Mouse (Mus musculus): Measurements from ENCODE around the gene Rbm25. TPM values are rescaled to one million over a fixed set of nuclear protein-coding genes. Genes with fewer than 3 reads are reported as not detected.

The Rbm25 gene
- polyA plus RNA-seq, 3 experiments from 2014 or later = 332 to 633 (median 429) TPM

DNA sequence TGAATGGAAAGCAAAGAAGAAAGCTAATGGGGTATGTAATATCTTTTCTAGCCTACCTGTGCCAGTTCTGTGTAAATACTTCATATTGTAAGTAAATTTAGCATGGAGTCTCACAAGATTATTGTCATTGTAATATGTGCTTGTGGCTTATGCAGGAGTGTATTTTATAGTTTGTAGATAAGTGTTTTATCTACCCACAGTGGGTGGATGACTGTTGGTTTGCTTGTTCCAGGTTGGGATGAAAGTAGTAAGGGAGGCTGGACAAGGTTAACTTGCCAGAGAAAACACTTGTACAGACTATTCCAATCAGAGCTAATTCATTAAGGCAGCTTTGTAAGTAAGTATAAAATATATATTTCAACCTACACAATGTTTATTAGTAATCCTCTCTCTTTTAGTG, 20.4 kb downstream of the Rbm25 start:
- ATAC-seq = no peak

- ATAC-seq = no peak
Measured at GRCm38 (mm10) chr12:83685466-83685865, 54.4 kb downstream of the Rbm25 start.

GRCm38 (mm10) chr12:83686575-83687350, 55.7 kb downstream of the Rbm25 start:
- no peak for ATAC-seq

GRCm38 (mm10) chr12:83687934-83688315, 56.9 kb downstream of the Rbm25 start, which contains the start of gene Psen1:
Gene Psen1 (plus strand): TSS chr12:83688152.
- ATAC-seq = peak; percentile 93

- peak; percentile 38 for ATAC-seq
Measured at GRCm38 (mm10) chr12:83688316-83689086, 57.5 kb downstream of the Rbm25 start.

DNA sequence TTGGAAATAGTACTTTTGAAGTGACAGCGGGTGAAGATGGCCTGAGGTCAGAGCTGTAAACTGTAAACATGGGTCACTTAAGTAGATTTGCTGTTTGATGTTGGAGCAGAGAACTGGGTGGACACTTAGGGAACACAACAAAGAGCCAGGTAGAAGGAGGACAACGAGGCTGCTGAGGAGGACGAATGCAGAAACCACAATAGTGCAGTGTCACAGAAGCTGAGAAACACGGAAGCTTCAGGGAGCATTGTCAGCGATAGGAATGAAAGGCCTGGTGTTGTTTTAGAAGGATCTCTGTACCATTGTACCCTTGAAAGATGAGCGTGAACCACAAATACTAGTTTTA, 58.0 kb downstream of the Rbm25 start:
- no peak for ATAC-seq

GRCm38 (mm10) chr12:83694011-83694410, 63.0 kb downstream of the Rbm25 start:
- no peak for ATAC-seq

DNA sequence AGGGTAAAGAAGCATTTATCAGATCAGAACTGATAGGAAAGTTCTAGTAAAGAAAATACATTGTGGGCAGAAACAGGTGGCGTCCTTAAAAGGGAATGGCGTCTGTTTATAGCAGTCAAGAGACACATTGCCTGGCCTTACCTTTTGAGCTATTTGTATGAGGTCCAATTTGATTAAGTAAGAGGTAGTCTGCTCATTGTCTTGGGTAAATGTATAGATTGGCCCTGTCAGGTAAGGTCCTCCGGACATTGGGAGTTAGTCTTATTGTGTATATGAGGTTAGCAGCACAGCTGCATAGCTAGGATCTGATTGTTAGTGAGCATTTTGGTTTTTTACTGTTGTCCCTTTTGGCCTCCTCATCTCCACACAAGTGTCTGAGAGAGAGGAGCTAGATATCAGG, 63.6 kb downstream of the Rbm25 start:
- ATAC-seq = no peak

DNA sequence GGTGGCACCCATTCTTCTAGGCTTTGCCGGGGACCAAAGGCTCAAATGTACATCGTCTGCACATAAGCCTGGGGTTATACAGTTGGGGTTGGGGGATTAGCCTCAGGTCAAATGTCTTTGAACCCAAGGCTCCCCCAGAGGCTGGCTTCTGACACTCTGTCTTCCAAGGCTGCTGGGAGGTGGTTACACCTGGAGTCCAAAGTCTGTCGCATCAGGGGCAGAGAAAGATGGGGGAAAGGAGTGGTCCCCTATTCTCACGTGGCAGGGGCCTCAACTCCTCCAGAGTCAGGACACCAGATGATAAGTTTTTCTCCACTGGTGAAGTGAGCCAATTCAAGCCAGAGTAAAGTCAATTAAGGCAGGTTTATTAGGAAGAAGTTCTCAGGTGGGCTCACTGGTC, 67.6 kb downstream of the Rbm25 start:
- no peak for ATAC-seq

- no peak for ATAC-seq
Measured at GRCm38 (mm10) chr12:83701608-83702007, 70.6 kb downstream of the Rbm25 start.

DNA sequence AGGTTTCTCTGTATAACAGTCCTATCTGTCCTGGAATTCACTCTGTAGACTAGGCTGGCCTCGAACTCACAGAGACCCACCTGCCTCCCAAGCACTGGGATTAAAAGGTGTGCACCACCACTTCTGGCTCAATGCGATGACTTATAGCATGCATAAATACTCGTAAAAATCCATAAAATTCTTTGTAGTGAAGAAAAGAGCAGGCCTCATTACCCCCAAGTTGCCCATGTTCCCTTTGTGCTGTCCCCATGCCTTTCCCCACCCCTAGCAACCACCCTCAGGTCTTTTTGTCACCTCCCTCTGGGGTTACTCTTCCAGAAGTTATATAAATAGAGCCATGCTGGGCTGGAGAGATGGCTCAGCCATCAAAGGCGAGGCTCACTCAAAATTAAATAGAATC, 71.8 kb downstream of the Rbm25 start:
- ATAC-seq = no peak

- ATAC-seq = no peak
Measured at GRCm38 (mm10) chr12:83706951-83707350, 75.9 kb downstream of the Rbm25 start.

GRCm38 (mm10) chr12:83708160-83709092, 77.4 kb downstream of the Rbm25 start:
- ATAC-seq = no peak

- ATAC-seq = no peak
Measured at GRCm38 (mm10) chr12:83709934-83710333, 78.9 kb downstream of the Rbm25 start.

GRCm38 (mm10) chr12:83713749-83714148, 82.7 kb downstream of the Rbm25 start:
- no peak for ATAC-seq

DNA sequence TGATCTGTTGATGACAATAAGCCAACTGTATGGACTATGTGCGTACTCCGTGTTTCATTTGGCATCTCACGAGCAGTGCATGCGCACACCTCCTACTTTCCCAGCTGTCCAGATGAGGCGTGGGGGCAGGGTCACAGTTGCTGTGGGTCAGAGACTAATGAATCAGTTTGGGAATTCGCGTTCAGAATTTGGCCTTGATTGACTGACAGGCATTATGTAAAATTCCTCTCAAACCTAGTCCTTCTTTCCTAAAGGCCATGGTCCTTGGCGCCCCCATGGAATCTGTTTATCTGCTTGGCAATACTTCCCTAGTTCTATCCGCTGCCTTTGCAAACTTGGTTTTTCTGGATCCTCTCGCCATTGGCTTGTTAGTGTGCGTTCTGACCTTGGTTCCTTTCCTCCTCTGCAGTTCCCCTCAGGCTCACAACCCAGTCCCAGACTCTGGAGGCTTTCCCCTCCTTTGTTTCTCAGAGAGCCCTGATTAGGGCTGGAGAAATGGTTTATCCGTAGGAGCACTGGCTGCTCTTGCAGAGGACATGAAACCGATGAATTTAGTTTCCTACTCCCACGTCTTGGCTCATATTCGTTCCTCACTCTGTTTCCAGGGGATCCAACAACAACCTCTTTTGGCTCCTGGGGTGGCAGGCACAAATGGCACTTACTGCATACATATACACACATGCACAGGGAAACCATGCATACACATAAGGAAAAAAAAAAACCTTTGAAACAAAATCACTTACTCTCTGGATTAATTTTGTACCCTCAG, 85.6 kb downstream of the Rbm25 start:
- no peak for ATAC-seq

- ATAC-seq = no peak
Measured at GRCm38 (mm10) chr12:83719431-83719830, 88.4 kb downstream of the Rbm25 start.

GRCm38 (mm10) chr12:83721281-83721680, 90.2 kb downstream of the Rbm25 start:
- no peak for ATAC-seq

DNA sequence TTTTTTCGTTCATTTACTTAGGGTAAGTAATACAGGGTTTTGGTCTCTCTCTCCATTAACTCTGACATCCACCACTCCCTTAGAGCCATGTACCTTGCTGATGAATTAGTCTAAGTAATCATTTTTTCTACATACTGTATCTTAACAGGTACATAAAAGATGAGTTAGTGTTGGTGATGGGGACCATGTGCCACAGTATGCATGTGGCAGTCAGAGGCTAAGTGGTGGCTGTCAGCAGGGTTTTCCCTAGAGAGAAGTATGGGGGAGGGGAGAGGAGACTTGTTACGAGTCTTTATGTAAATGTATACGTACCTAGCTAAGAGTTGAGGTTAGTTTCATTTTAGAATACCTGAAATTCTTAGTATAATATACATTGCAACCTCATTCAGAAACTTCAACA, 92.0 kb downstream of the Rbm25 start:
- ATAC-seq = no peak

- no peak for ATAC-seq
Measured at GRCm38 (mm10) chr12:83726510-83727308, 95.7 kb downstream of the Rbm25 start.

DNA sequence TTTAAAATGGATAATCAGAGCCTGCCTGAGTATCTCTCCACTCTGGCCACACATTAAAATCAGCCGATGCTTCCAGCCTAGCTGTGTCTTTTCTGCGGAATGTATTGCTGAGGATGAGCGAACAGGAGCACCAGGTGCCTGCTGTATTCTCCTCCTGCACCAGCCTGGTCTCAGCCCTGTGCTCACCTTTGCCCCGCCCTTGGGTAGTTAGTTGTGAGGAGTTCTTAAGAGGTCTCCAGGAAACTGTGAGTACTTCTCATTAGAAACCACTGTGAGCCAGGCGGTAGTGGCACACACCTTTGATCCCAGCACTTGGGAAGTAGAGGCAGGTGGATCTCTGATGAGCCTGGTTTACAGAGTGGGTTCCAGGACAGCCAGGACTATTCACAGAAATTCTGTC, 101.2 kb downstream of the Rbm25 start:
- ATAC-seq = no peak
